Mouse (Mus musculus): ENCODE measurements around the gene Gm30191.

GRCm38 (mm10) chr4:134243516-134244250 is 3.1 kb upstream of the Gm30191 start, which contains the start of gene E130218I03Rik:
- TF ChIP-seq POLR2A (IDR thresholded peaks at IDR 0.05; ENCODE audit: extremely low read depth, insufficient read depth, low read length) (no peak), CTCF (IDR thresholded peaks at IDR 0.05; ENCODE audit: low read depth, low read length) (no peak)

All from liver, adult 2 months (tissue).